Mouse (Mus musculus) neural tube, embryonic 11.5 days (tissue): Measurements from ENCODE around the gene Zfp683. TPM values are rescaled to one million over a fixed set of nuclear protein-coding genes. Genes with fewer than 3 reads are reported as not detected.

Experiments used
- ATAC-seq: fragments of 200-750 bp; cut with Nextera tagmentation; 2 replicates; pipeline ENCODE4 v1.8.0; 2017; ENCODE audit warnings: moderate number of reproducible peaks, mild to moderate bottlenecking, moderate TSS enrichment, moderate library complexity; ENCODE audit not compliant: insufficient read depth, low FRiP score, low TSS enrichment
- DNase-seq: peaks from one replicate; pipeline ENCODE4 v3.0.0-alpha.2; 2015; ENCODE audit warnings: low spot score
- H3K27ac ChIP-seq: fragments of 300-500 bp; sonication (generic); 2 replicates; pipeline ENCODE4 v1.5.1; 2014; ENCODE audit warnings: low read depth, mild to moderate bottlenecking, low read length
- H3K27me3 ChIP-seq: fragments of 300-500 bp; sonication (generic); 2 replicates; pipeline ENCODE4 v1.6.1; 2014; ENCODE audit warnings: mild to moderate bottlenecking, low read length, mixed read lengths; ENCODE audit not compliant: control insufficient read depth, insufficient read depth
- H3K36me3 ChIP-seq: fragments of 300-500 bp; sonication (generic); 2 replicates; pipeline ENCODE4 v1.6.1; 2014; ENCODE audit warnings: mild to moderate bottlenecking, low read length, moderate library complexity, mixed read lengths; ENCODE audit not compliant: control insufficient read depth, insufficient read depth
- H3K4me1 ChIP-seq: fragments of 300-500 bp; sonication (generic); 2 replicates; pipeline ENCODE4 v1.6.1; 2014; ENCODE audit warnings: low read length, mixed read lengths; ENCODE audit not compliant: control insufficient read depth, insufficient read depth
- H3K4me2 ChIP-seq: fragments of 300-500 bp; sonication (generic); 2 replicates; pipeline ENCODE4 v1.6.1; 2014; ENCODE audit warnings: low read depth, mild to moderate bottlenecking, moderate library complexity
- H3K4me3 ChIP-seq: fragments of 300-500 bp; sonication (generic); 2 replicates; pipeline ENCODE4 v1.5.1; 2014; ENCODE audit warnings: low read depth, low read length
- H3K9ac ChIP-seq: fragments of 300-500 bp; sonication (generic); 2 replicates; pipeline ENCODE4 v1.6.1; 2014; ENCODE audit warnings: mild to moderate bottlenecking, low read length
- H3K9me3 ChIP-seq: fragments of 300-500 bp; sonication (generic); 2 replicates; pipeline ENCODE4 v1.6.1; 2016; ENCODE audit warnings: low read length; ENCODE audit not compliant: control insufficient read depth
- WGBS: fragments of 180-500 bp; shearing (Covaris S2); extraction: QIAGEN DNeasy Blood & Tissue Kit; methylation state at CpG from one replicate; pipeline ENCODE4 v1.1.7; 2014; 5-methylcytosine and 5-hydroxymethylcytosine counted together
- polyA plus RNA-seq: library from polyadenylated mRNA; unstranded; fragments of >200 nt; fragmentation: Nextera tagmentation; extraction: Ambion mirVana; gene quantifications from 2 replicates; pipeline ENCODE4 v1.2.1, GENCODE M21; 2014

Zfp683 gene
- polyA plus RNA-seq, 1 experiment from 2014 or later, result not detected

- no peaks in the 10 kb centered on the region for H3K27me3 ChIP-seq
- H3K4me1 ChIP-seq, result no peaks in the 10 kb centered on the region
- H3K4me3 ChIP-seq, result peak overlapping the region; percentile 49
- ATAC-seq (peak; percentile 50; the same call in 1 of the 2 replicates), DNase-seq (no peak)
- peak overlapping the region; percentile 44 for H3K9ac ChIP-seq
- H3K9me3 ChIP-seq, result no peaks in the 10 kb centered on the region
- no peaks in the 10 kb centered on the region for H3K36me3 ChIP-seq
- H3K27ac ChIP-seq, result no peak overlapping the region
- peak overlapping the region; percentile 57 for H3K4me2 ChIP-seq
- WGBS, result 6% methylated on average over 21 of the region's 21 CpGs
Observed at GRCm38 (mm10) chr4:134102742-134103119, 49.1 kb downstream of the Zfp683 start.

DNA sequence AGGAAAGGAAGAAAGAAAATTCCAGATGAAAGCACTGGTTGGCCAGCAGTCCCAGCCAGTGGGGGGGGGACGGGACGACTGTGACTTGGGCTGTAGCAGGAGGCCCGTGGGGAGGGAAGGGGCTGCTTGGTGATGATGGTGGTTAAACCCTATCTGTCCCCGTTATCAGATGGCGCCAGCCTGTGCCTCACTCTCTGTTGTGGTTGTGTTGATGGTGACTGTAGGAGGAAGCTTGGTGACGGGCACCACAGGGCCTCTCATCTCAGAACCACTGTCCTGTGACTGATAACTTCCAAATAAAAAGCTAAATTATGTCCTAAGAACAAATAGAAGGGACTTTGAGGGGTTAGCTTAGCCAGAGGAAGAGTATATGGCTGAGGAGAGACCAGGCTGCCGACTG lies 52.5 kb downstream of the Zfp683 start:
- ATAC-seq (no peak), DNase-seq (no peak)
- 76% methylated on average over 7 of the region's 7 CpGs for WGBS
- no peaks in the 10 kb centered on the region for H3K4me1 ChIP-seq
- H3K27ac ChIP-seq, result no peak overlapping the region
- H3K27me3 ChIP-seq, result no peaks in the 10 kb centered on the region
- no peaks in the 10 kb centered on the region for H3K9me3 ChIP-seq
- no peak overlapping the region for H3K4me3 ChIP-seq
- H3K4me2 ChIP-seq, result no peak overlapping the region
- no peaks in the 10 kb centered on the region for H3K36me3 ChIP-seq
- H3K9ac ChIP-seq, result no peak overlapping the region

- no peaks in the 10 kb centered on the region for H3K4me1 ChIP-seq
- no peak overlapping the region for H3K27ac ChIP-seq
- ATAC-seq (no peak), DNase-seq (no peak)
- H3K9ac ChIP-seq, result no peak overlapping the region
- H3K27me3 ChIP-seq, result no peaks in the 10 kb centered on the region
- H3K36me3 ChIP-seq, result no peaks in the 10 kb centered on the region
- no peak overlapping the region for H3K4me2 ChIP-seq
- 87% methylated on average over 7 of the region's 7 CpGs for WGBS
- no peak overlapping the region for H3K4me3 ChIP-seq
- no peaks in the 10 kb centered on the region for H3K9me3 ChIP-seq
Observed at GRCm38 (mm10) chr4:134107730-134108129, 54.1 kb downstream of the Zfp683 start.

DNA sequence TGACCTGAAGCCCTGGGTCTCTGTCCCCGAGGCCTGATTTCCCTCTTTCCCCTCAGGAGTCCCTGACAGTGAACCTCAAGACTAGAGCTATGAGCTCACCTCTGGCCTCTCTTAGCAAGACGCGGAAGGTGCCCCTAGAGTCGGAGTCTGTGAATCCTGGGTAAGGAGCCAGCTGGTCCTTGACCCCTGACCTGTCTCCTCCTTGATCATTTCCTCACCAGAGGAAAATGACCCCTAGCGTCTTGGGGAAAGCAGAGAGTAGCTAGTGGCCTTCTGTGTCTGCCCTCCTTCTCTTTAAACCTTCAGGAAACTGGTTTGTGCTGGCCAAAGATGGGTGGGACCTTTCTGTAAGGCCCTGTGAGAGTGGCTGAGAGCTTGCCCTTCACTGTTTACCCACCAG lies 54.6 kb downstream of the Zfp683 start:
- 51% methylated on average over 5 of the region's 5 CpGs for WGBS
- no peaks in the 10 kb centered on the region for H3K36me3 ChIP-seq
- H3K4me1 ChIP-seq, result no peaks in the 10 kb centered on the region
- H3K4me3 ChIP-seq, result no peak overlapping the region
- no peak overlapping the region for H3K4me2 ChIP-seq
- no peak overlapping the region for H3K27ac ChIP-seq
- H3K27me3 ChIP-seq, result no peaks in the 10 kb centered on the region
- no peak for DNase-seq
- no peak for ATAC-seq
- no peak overlapping the region for H3K9ac ChIP-seq
- no peaks in the 10 kb centered on the region for H3K9me3 ChIP-seq

Other genes starting within 250 kb of the Zfp683 start
- gene Rps6ka1, start 166.0 kb upstream of the Zfp683 start, polyA plus RNA-seq, result 30.0 and 33.5 TPM in 2 replicates
- gene Hmgn2, start 85.2 kb upstream of the Zfp683 start, polyA plus RNA-seq, result 2,917 and 3,166 TPM in 2 replicates
- gene Dhdds, start 52.9 kb upstream of the Zfp683 start, polyA plus RNA-seq, result 40.6 and 42.1 TPM in 2 replicates
- gene Lin28a, start 35.0 kb upstream of the Zfp683 start, polyA plus RNA-seq, result 3.2 and 3.4 TPM in 2 replicates
- gene Crybg2, start 7.0 kb downstream of the Zfp683 start, polyA plus RNA-seq, result 0.53 and 0.99 TPM in 2 replicates
- 5.7 and 6.4 TPM in 2 replicates for gene Cd52, start 41.2 kb downstream of the Zfp683 start, polyA plus RNA-seq
- gene Ubxn11, start 48.7 kb downstream of the Zfp683 start, polyA plus RNA-seq, result 4.7 and 7.1 TPM in 2 replicates
- 295 and 314 TPM in 2 replicates for gene Sh3bgrl3, start 75.0 kb downstream of the Zfp683 start, polyA plus RNA-seq
- 30.0 and 30.6 TPM in 2 replicates for gene Cep85, start 133.3 kb downstream of the Zfp683 start, polyA plus RNA-seq
- not detected in 2 replicates for gene Gm7534, start 149.2 kb downstream of the Zfp683 start, polyA plus RNA-seq
- not detected in 2 replicates for gene Catsper4, start 173.5 kb downstream of the Zfp683 start, polyA plus RNA-seq
- 0.36 and 0.50 TPM in 2 replicates for gene Cnksr1, start 184.6 kb downstream of the Zfp683 start, polyA plus RNA-seq
- 0.28 TPM in 1 of 2 replicates, not detected in the other for gene E130218I03Rik, start 189.8 kb downstream of the Zfp683 start, polyA plus RNA-seq
- gene Zfp593, start 191.8 kb downstream of the Zfp683 start, polyA plus RNA-seq, result 18.6 and 19.2 TPM in 2 replicates
- not detected in 2 replicates for gene Gm30191, start 193.1 kb downstream of the Zfp683 start, polyA plus RNA-seq
- gene Grrp1, start 200.3 kb downstream of the Zfp683 start, polyA plus RNA-seq, result 11.1 and 11.8 TPM in 2 replicates
- 21.6 and 23.1 TPM in 2 replicates for gene Pdik1l, start 234.1 kb downstream of the Zfp683 start, polyA plus RNA-seq